Mouse (Mus musculus) neural tube, embryonic 14.5 days (tissue): Measurements from ENCODE around the gene Ak9. TPM values are rescaled to one million over a fixed set of nuclear protein-coding genes. Genes with fewer than 3 reads are reported as not detected.
"Not testable (repeated sequence)": the region's sequence is repeated elsewhere in the genome, so short reads cannot be mapped to it uniquely, and the experiment has no call there.

Experiments used
- ATAC-seq: fragments of 200-750 bp; cut with Nextera tagmentation; 2 replicates; pipeline ENCODE4 v1.8.0; 2017; ENCODE audit warnings: low read depth, mild to moderate bottlenecking, moderate TSS enrichment, moderate library complexity
- H3K27ac ChIP-seq: fragments of 300-500 bp; sonication (generic); 2 replicates; pipeline ENCODE4 v1.5.1; 2014; ENCODE audit warnings: low read depth, mild to moderate bottlenecking, control low read depth, low read length, moderate library complexity, mixed read lengths
- H3K27me3 ChIP-seq: fragments of 300-500 bp; sonication (generic); 2 replicates; pipeline ENCODE4 v1.6.1; 2014; ENCODE audit warnings: low read length; ENCODE audit not compliant: control insufficient read depth, insufficient read depth
- H3K36me3 ChIP-seq: fragments of 300-500 bp; sonication (generic); 2 replicates; pipeline ENCODE4 v1.6.1; 2014; ENCODE audit warnings: low read length, mixed read lengths; ENCODE audit not compliant: control insufficient read depth, insufficient read depth
- H3K4me1 ChIP-seq: fragments of 300-500 bp; sonication (generic); 2 replicates; pipeline ENCODE4 v1.6.1; 2014; ENCODE audit warnings: low read length; ENCODE audit not compliant: control insufficient read depth, insufficient read depth
- H3K4me2 ChIP-seq: fragments of 300-500 bp; sonication (generic); 2 replicates; pipeline ENCODE4 v1.6.1; 2014; ENCODE audit warnings: mild to moderate bottlenecking, low read depth, low read length, control low read depth
- H3K4me3 ChIP-seq: fragments of 300-500 bp; sonication (generic); 2 replicates; pipeline ENCODE4 v1.5.1; 2014; ENCODE audit warnings: low read depth, low read length, control low read depth, mixed read lengths
- H3K9ac ChIP-seq: fragments of 300-500 bp; sonication (generic); replicated peaks from 2 replicates; pipeline ENCODE4 v1.6.1; 2014; ENCODE audit warnings: low read depth, mild to moderate bottlenecking, control low read depth, low read length, mixed read lengths
- H3K9me3 ChIP-seq: fragments of 300-500 bp; sonication (generic); 2 replicates; pipeline ENCODE4 v1.6.1; 2016; ENCODE audit warnings: low read length; ENCODE audit not compliant: control insufficient read depth
- WGBS: fragments of 180-500 bp; shearing (Covaris S2); extraction: QIAGEN DNeasy Blood & Tissue Kit; methylation state at CpG from one replicate; pipeline ENCODE4 v1.1.7; 2014; 5-methylcytosine and 5-hydroxymethylcytosine counted together
- polyA plus RNA-seq: library from polyadenylated mRNA; unstranded; fragments of >200 nt; fragmentation: Nextera tagmentation; extraction: Ambion mirVana; gene quantifications from 2 replicates; pipeline ENCODE4 v1.2.1, GENCODE M21; 2014

Gene Ak9
- polyA plus RNA-seq, 1 experiment from 2014 or later: 0.20 TPM

DNA sequence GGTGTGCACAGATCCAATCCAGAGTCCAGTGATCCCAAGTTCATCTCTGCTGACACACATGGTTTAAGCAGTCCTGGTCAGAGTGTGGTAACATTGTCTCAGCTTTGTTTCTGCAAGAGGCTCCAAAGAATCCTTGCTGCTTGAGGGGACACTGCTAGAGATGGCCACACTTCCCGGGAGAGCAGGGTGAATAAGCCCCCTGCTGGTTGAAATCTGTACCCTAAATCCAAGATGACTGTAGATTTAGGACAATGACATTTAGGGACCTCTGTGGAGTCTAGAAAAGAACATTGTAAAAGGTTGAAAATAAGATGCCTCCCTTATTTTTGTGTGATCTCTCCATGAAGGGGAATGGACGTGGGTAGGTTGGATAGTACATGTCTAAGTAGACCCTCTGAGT is 89.8 kb downstream of the Ak9 start:
- ATAC-seq: no peak
- Histone ChIP-seq H3K4me3 (no peak overlapping the region), H3K36me3 (no peaks in the 10 kb centered on the region), H3K27me3 (no peaks in the 10 kb centered on the region), H3K27ac (no peak overlapping the region), H3K4me1 (no peaks in the 10 kb centered on the region), H3K4me2 (no peak overlapping the region), H3K9ac (no peak overlapping the region), H3K9me3 (no peaks in the 10 kb centered on the region)
- WGBS: 63% methylated on average over 2 of the region's 2 CpGs

DNA sequence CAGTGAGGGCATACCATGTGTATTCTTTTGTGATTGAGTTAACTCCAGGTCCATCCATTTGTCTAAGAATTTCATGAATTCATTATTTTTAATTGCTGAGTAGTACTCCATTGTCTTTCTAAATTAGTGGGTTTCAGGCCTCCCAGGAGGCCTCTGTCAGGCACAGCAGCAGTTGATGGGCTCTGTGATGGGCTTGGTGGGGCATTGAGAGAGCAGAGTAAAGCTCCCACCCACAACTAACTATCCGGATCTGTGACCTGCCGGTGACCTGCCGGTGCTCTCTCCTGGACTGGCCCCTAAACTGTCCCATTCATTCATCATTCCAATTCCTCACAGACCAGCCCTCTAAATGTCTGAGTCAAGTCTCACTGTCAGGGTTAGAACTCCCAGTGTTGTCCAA is 97.3 kb downstream of the Ak9 start:
- no peak overlapping the region for H3K4me2 ChIP-seq
- H3K4me3 ChIP-seq: no peak overlapping the region
- H3K27ac ChIP-seq: no peak overlapping the region
- H3K9ac ChIP-seq: no peak overlapping the region
- WGBS: 79% methylated on average over 3 of the region's 3 CpGs
- no peak for ATAC-seq
- no peaks in the 10 kb centered on the region for H3K27me3 ChIP-seq
- H3K9me3 ChIP-seq: no peaks in the 10 kb centered on the region
- H3K4me1 ChIP-seq: no peaks in the 10 kb centered on the region
- H3K36me3 ChIP-seq: no peaks in the 10 kb centered on the region

DNA sequence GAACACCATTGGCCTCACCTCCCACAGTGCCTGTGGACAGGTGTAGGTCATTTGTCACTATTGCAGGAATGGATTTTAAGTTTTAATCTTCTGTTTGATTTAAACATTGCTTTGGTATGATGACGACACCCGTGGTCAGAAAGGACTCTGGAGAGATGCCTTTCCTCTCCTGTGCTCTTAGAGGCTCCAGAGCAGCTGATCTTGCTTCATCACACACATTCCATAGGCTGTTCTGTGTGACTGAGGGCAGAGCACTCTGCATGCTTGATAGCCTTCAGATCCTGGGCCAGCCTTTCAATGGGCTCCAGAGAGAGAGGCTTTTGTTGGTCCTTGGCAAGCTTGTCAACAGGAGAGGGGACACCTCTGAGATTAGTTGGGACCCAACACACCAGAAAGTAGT is 99.6 kb downstream of the Ak9 start:
- no peak for ATAC-seq
- Histone ChIP-seq H3K9me3 (no peaks in the 10 kb centered on the region), H3K4me3 (no peak overlapping the region), H3K4me1 (no peaks in the 10 kb centered on the region), H3K27ac (no peak overlapping the region), H3K4me2 (no peak overlapping the region), H3K36me3 (no peaks in the 10 kb centered on the region), H3K9ac (no peak overlapping the region), H3K27me3 (no peaks in the 10 kb centered on the region)
- 84% methylated on average over 2 of the region's 2 CpGs for WGBS

DNA sequence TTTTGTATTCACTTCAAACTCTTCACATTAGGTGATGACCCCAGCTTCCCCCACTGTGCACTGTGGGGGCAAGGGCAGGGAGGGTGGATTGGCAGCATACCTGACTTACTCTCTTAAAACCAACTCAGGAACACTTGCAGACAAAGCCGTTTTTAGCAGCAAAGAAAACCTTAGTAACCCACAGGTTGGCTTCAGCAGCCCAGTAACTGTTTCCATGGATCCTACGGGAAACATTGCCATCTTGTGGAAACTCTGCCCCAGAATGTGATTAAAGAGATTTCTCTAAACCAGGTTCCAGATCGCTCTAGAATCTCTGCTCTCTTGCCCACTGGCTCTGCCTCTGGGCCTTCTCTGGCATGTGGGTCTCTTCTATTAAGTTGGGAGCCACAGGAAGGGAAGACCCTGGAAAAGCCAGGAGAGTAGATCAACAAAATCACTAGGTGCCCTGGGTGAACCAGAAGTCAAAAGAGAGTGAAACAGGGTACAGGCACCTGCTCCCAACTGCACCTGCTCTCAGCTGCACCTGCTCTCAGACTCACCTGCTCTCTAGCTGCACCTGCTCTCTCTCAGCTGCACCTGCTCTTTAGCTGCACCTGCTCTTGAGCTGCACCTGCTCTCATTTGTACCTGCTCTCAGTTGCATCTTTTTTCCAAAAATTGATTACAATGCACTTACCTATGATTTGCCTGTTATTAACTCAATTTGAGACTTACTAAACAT is 100.3 kb downstream of the Ak9 start:
- H3K9me3 ChIP-seq: no peaks in the 10 kb centered on the region
- no peaks in the 10 kb centered on the region for H3K27me3 ChIP-seq
- H3K4me3 ChIP-seq: no peak overlapping the region
- no peak overlapping the region for H3K9ac ChIP-seq
- no peak overlapping the region for H3K27ac ChIP-seq
- ATAC-seq: no peak
- no peak overlapping the region for H3K4me2 ChIP-seq
- no peaks in the 10 kb centered on the region for H3K36me3 ChIP-seq
- no peaks in the 10 kb centered on the region for H3K4me1 ChIP-seq
- WGBS: 56% methylated on average over 3 of the region's 3 CpGs

DNA sequence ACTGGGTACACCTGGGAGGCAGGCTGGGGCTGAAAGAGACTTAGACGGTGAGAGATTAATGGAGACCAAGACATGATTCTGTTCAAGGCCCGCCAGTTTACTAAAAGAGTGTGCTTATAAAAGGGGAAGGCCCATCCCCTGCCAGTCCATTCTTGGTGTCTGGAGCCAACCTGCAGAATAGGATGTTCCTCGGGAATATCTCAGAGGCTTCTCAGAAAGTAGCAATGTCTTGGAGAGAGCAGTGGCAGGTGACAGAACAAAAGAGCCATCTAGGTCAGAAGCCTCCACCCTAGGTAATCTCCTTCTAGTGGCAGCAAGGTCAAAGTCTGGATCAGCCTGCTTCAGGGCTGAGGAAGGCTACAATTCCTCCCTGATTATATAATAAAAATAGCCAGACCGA is 106.4 kb downstream of the Ak9 start:
- not testable (repeated sequence) for H3K36me3 ChIP-seq, H3K27ac ChIP-seq, H3K4me2 ChIP-seq, H3K9me3 ChIP-seq, H3K4me3 ChIP-seq, H3K4me1 ChIP-seq, H3K9ac ChIP-seq, H3K27me3 ChIP-seq, ATAC-seq
- WGBS: 94% methylated on average over 4 of the region's 4 CpGs

DNA sequence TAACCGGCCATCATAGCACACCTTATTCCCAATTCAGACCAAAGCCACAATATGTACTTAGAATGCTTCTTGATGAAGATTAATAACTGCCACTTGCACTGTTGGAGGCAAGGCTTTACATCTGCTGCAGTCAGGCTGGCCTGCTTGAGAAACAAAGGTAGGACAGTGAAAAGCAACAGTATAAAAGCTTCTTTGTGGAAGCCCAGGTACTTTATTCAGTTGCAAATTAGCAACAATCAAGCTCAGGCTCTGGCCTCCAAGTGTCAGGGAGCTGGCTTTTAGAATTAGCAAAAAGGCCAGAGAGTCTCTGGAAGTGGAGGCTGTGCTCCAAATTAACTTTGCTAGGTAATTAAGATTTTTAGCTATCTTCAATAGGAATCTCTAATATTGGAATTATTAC is 107.0 kb downstream of the Ak9 start:
- H3K4me3 ChIP-seq, H3K27ac ChIP-seq, H3K9ac ChIP-seq, H3K9me3 ChIP-seq, ATAC-seq, H3K4me1 ChIP-seq, H3K36me3 ChIP-seq, H3K4me2 ChIP-seq, H3K27me3 ChIP-seq: not testable (repeated sequence)
- 91% methylated on average over 1 of the region's 1 CpGs for WGBS

DNA sequence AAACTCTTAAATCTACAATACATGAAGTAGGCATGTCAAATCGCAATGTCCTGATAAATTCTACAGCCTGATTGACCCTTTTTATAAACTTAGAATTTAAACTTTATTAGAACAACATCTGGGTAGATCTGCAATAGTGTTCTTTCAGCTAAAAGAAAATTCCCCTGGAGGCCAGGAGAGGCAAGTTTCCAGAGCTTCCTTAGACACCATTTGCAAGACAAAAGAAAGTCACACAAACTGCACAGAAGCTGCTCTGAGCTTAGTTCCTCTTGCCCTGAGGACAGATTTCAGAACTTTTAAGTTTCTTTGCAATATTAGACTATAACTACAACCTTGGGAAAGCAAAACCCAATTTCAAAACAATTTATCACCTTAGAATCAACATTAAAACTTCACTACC is 109.7 kb downstream of the Ak9 start:
- not testable (repeated sequence) for H3K36me3 ChIP-seq

DNA sequence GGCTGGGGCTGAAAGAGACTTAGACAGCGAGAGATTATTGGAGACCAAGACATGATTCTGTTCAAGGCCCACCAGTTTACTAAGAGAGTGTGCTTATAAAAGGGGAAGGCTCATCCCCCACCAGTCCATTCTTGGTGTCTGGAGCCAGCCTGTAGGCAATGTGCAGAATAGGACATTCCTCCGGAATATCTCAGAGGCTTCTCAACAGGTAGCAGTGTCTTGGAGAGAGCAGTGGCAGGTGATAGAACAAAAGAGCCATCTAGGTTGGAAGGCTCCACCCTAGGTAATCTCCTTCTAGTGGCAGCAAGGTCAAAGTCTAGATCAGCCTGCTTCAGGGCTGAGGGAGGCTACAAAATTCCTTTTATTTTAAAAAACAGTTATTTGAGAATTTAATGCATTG is 111.6 kb downstream of the Ak9 start:
- not testable (repeated sequence) for H3K4me3 ChIP-seq, H3K9me3 ChIP-seq, H3K27ac ChIP-seq, H3K36me3 ChIP-seq, ATAC-seq, H3K9ac ChIP-seq, H3K4me2 ChIP-seq, H3K27me3 ChIP-seq, H3K4me1 ChIP-seq
- WGBS: 89% methylated on average over 2 of the region's 2 CpGs

More for the DNA sequence above, 109.7 kb downstream of the Ak9 start:
- not testable (repeated sequence) for H3K9ac ChIP-seq, H3K4me3 ChIP-seq, H3K9me3 ChIP-seq, H3K4me1 ChIP-seq, H3K27ac ChIP-seq, H3K4me2 ChIP-seq, H3K27me3 ChIP-seq, ATAC-seq
- WGBS: 88% methylated on average over 1 of the region's 1 CpGs

DNA sequence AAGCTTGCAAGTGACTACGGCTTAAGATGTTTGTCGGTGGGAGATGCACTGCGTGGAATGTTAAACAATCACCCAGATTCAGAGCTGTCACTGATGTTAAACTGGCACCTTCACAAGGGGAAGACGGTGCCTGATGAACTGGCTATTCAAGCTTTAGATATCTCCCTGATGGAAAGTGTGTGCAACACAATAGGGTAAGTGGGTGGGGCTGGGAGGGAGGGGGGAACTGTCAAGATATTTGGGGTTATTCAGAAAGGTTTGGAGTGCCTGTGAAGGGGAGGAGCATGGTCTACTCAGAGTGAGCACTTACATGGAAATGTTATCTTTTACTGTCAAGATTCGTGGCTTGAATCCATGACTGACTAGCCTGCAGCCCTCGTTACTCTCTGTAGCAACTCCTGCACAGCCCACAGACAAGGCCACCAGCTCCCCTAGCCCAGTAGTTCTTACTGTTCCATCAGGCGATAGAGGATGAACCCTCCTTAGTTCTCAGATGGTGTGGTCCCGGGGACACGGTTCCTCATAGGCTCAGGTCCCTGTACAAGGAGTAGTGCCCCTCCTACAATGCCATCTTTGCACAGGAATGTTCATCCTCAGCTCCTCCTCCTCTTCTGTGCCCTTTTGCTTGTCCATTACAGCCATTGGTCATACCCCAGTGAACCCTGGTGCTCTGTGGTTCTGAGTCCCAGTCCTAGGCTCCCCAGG is 116.9 kb downstream of the Ak9 start:
- no peak overlapping the region for H3K4me3 ChIP-seq
- H3K36me3 ChIP-seq: no peaks in the 10 kb centered on the region
- H3K9ac ChIP-seq: no peak overlapping the region
- no peaks in the 10 kb centered on the region for H3K27me3 ChIP-seq
- ATAC-seq: no peak
- no peak overlapping the region for H3K4me2 ChIP-seq
- H3K4me1 ChIP-seq: no peaks in the 10 kb centered on the region
- WGBS: 79% methylated on average over 9 of the region's 9 CpGs
- H3K27ac ChIP-seq: no peak overlapping the region
- no peaks in the 10 kb centered on the region for H3K9me3 ChIP-seq
